ENCODE assay signal across 9 mouse cellular contexts in genomic region chr10:121585791-121586642, GRCm38 (mm10). TPM values are rescaled to one million over a fixed set of nuclear protein-coding genes. Genes with fewer than 3 reads are reported as not detected.
DNase-seq lines count a peak whose midpoint lies in the region; ATAC-seq and TF ChIP-seq lines count a peak whose summit lies in the region.
"Had no signal": no experiment of that assay in that cellular context is flagged by ENCODE, and none has a peak within 500 bp of the region (broad histone marks: within the 10 kb centered on the region; RNA-seq: fewer than 3 reads in every experiment).

No protein-coding gene starts in this region.

- TF ChIP-seq POLR2A in ES-Bruce4 (IDR thresholded peaks at IDR 0.05; ENCODE audit: insufficient read depth, low read length), result no peak
- no peak for TF ChIP-seq POLR2A in small intestine, adult 2 months (IDR thresholded peaks at IDR 0.05; ENCODE audit: low read depth, low read length)

- H3K4me2 ChIP-seq in heart, embryonic 15.5 days, result peak overlapping the region; percentile 64
- peak overlapping the region; percentile 83 for H3K4me2 ChIP-seq in liver, embryonic 12.5 days

- peak; percentile 22 for DNase-seq in left cerebral cortex, postnatal 4 days
- DNase-seq in left cerebral cortex, postnatal 36 days (ENCODE audit: low spot score in 2 of 2), result no peak
- peak; percentile 34 for DNase-seq in embryo, embryonic 11 days
- no peak for DNase-seq in right cerebral cortex, postnatal 25 days

- intact Hi-C loops in left cerebral cortex, postnatal 4 days (cut with DNase I), result no loop called here
- intact Hi-C loops in left cerebral cortex, postnatal 36 days (cut with DNase I), result loop anchor here (5.0 kb wide), 1 partner anchor 41 kb away; the partner anchor contains the start of gene Xpot

- H3K27ac ChIP-seq in ES-Bruce4 (ENCODE audit: insufficient read depth, low read length), result 0 out of 2 replicates have a peak overlapping the region, but pooled peaks have one; percentile 13
- peak overlapping the region; percentile 87 for H3K27ac ChIP-seq in heart, embryonic 15.5 days
- H3K27ac ChIP-seq in liver, embryonic 12.5 days, result peak overlapping the region; percentile 85
- H3K27ac ChIP-seq in small intestine, adult 2 months (ENCODE audit: insufficient read depth, low read depth, low read length), result peak overlapping the region; percentile 98

- TF ChIP-seq CTCF in ES-Bruce4 (IDR thresholded peaks at IDR 0.05; ENCODE audit: low read depth, low read length), result no peak
- 0 out of 2 replicates have a peak, but pooled peaks have one; percentile 6 for TF ChIP-seq CTCF in small intestine, adult 2 months (IDR thresholded peaks at IDR 0.05; ENCODE audit: extremely low read depth, insufficient read length, insufficient replicate concordance, low read depth, low read length)

- peak overlapping the region; percentile 95 for H3K9ac ChIP-seq in ES-Bruce4 (ENCODE audit: low read depth, poor library complexity, severe bottlenecking)
- H3K9ac ChIP-seq in heart, embryonic 15.5 days, result peak overlapping the region; percentile 88
- peak overlapping the region; percentile 92 for H3K9ac ChIP-seq in liver, embryonic 12.5 days

- peak overlapping the region; percentile 85 for H3K4me3 ChIP-seq in ES-Bruce4 (ENCODE audit: low read depth, low read length)
- H3K4me3 ChIP-seq in heart, embryonic 15.5 days, result peak overlapping the region; percentile 84
- H3K4me3 ChIP-seq in liver, embryonic 12.5 days, result peak overlapping the region; percentile 90
- peak overlapping the region; percentile 86 for H3K4me3 ChIP-seq in small intestine, adult 2 months (ENCODE audit: low read depth, low read length)

- no peak for TF ChIP-seq EP300 in ES-Bruce4 (IDR thresholded peaks at IDR 0.05; ENCODE audit: insufficient read depth, low read depth, low read length)

- 2% methylated on average over 46 of the region's 48 CpGs for WGBS in heart, embryonic 15.5 days
- 2% methylated on average over 36 of the region's 48 CpGs for WGBS in liver, embryonic 12.5 days (ENCODE audit: insufficient replicate concordance)
- under 1% methylated on average over 48 of the region's 48 CpGs for WGBS in small intestine, adult 2 months

- no peaks in the 10 kb centered on the region; the same call in 1 of the 2 replicates for H3K36me3 ChIP-seq in ES-Bruce4 (ENCODE audit: control insufficient read depth, insufficient read depth, low read length, poor library complexity, severe bottlenecking)
- peaks cover 26% of the 10 kb centered on the region for H3K36me3 ChIP-seq in heart, embryonic 15.5 days
- H3K36me3 ChIP-seq in liver, embryonic 12.5 days, result peaks cover 63% of the 10 kb centered on the region
- H3K36me3 ChIP-seq in small intestine, adult 2 months (ENCODE audit: control insufficient read depth, insufficient read depth, low read length), result peaks cover 32% of the 10 kb centered on the region

- H3K4me1 ChIP-seq in ES-Bruce4 (ENCODE audit: control insufficient read depth, insufficient read depth, low read length), result no peaks in the 10 kb centered on the region
- peaks cover 12% of the 10 kb centered on the region for H3K4me1 ChIP-seq in heart, embryonic 15.5 days (replicated peaks)
- H3K4me1 ChIP-seq in liver, embryonic 12.5 days, result peaks cover 26% of the 10 kb centered on the region
- peaks cover 24% of the 10 kb centered on the region for H3K4me1 ChIP-seq in small intestine, adult 2 months (ENCODE audit: control insufficient read depth, insufficient read depth, insufficient read length, low read length)

- no peaks in the 10 kb centered on the region for H3K9me3 ChIP-seq in ES-Bruce4 (replicated peaks; ENCODE audit: control insufficient read depth, insufficient read depth, low read length, poor library complexity, severe bottlenecking)
- H3K9me3 ChIP-seq in heart, embryonic 15.5 days (replicated peaks), result no peaks in the 10 kb centered on the region
- no peaks in the 10 kb centered on the region for H3K9me3 ChIP-seq in liver, embryonic 12.5 days (replicated peaks)

- H3K27me3 ChIP-seq in ES-Bruce4 (ENCODE audit: control insufficient read depth, insufficient read depth, low read length, poor library complexity, severe bottlenecking), result no peaks in the 10 kb centered on the region
- H3K27me3 ChIP-seq in heart, embryonic 15.5 days, result no peaks in the 10 kb centered on the region
- no peaks in the 10 kb centered on the region for H3K27me3 ChIP-seq in liver, embryonic 12.5 days (replicated peaks)
- no peaks in the 10 kb centered on the region for H3K27me3 ChIP-seq in small intestine, adult 2 months (ENCODE audit: control insufficient read depth, insufficient read depth, low read length)

- ATAC-seq in heart, embryonic 15.5 days (replicated peaks; ENCODE audit: insufficient number of reproducible peaks, insufficient read depth, low FRiP score, low read depth), result peak; percentile 76
- ATAC-seq in liver, embryonic 12.5 days, result peak; percentile 71

RNA-seq across cellular contexts. Expression of gene Tbk1, which starts 0.6 kb away (rescaled TPM):
- total RNA-seq in left cerebral cortex, postnatal 4 days (2021), result 10 to 100 TPM; 36.4 to 37.2 TPM
- 10 to 100 TPM; 43.9 to 48.7 TPM for total RNA-seq in left cerebral cortex, postnatal 36 days (2021)
- 50.4 and 51.4 TPM in 2 replicates for polyA plus RNA-seq in ES-Bruce4 (2011; ENCODE audit: insufficient read depth, insufficient read length, low read depth, missing spikeins)
- polyA plus RNA-seq in heart, embryonic 15.5 days (2015; fragmentation: Nextera tagmentation; extraction: Ambion mirVana), result 22.0 and 25.3 TPM in 2 replicates
- 24.8 and 25.8 TPM in 2 replicates for polyA plus RNA-seq in liver, embryonic 12.5 days (2016; fragmentation: Nextera tagmentation; extraction: Ambion mirVana)
- polyA plus RNA-seq in small intestine, adult 2 months (2012; rRNA removed), result 4.1 and 10.2 TPM in 2 replicates

RNA-seq across cellular contexts. Expression of gene Xpot, which starts 40.1 kb away (rescaled TPM):
- total RNA-seq in left cerebral cortex, postnatal 4 days (2021), result 10 to 100 TPM; 75.3 to 75.5 TPM
- 10 to 100 TPM; 69.8 to 70.9 TPM for total RNA-seq in left cerebral cortex, postnatal 36 days (2021)
- 132 and 139 TPM in 2 replicates for polyA plus RNA-seq in ES-Bruce4 (2011; ENCODE audit: insufficient read depth, insufficient read length, low read depth, missing spikeins)
- 27.8 TPM in 2 replicates for polyA plus RNA-seq in heart, embryonic 15.5 days (2015; fragmentation: Nextera tagmentation; extraction: Ambion mirVana)
- polyA plus RNA-seq in liver, embryonic 12.5 days (2016; fragmentation: Nextera tagmentation; extraction: Ambion mirVana), result 67.8 and 68.8 TPM in 2 replicates
- polyA plus RNA-seq in small intestine, adult 2 months (2012; rRNA removed), result 34.9 and 35.3 TPM in 2 replicates

RNA-seq across cellular contexts. Expression of gene D930020B18Rik, which starts 55.4 kb away (rescaled TPM):
- under 1 TPM; 0.32 to 0.93 TPM for total RNA-seq in left cerebral cortex, postnatal 4 days (2021)
- total RNA-seq in left cerebral cortex, postnatal 36 days (2021), result under 1 TPM; 0.27 to 0.47 TPM
- polyA plus RNA-seq in ES-Bruce4 (2011; ENCODE audit: insufficient read depth, insufficient read length, low read depth, missing spikeins), result 0.51 and 0.75 TPM in 2 replicates
- 0.09 and 0.19 TPM in 2 replicates for polyA plus RNA-seq in heart, embryonic 15.5 days (2015; fragmentation: Nextera tagmentation; extraction: Ambion mirVana)
- 0.11 and 0.18 TPM in 2 replicates for polyA plus RNA-seq in liver, embryonic 12.5 days (2016; fragmentation: Nextera tagmentation; extraction: Ambion mirVana)
- 0.23 and 0.62 TPM in 2 replicates for polyA plus RNA-seq in small intestine, adult 2 months (2012; rRNA removed)
- total RNA-seq: neutrophil, adult 5-6 weeks had no signal

Comparison
In these comparisons a context has a peak if more than half of its experiments do, and no peak if none do; other contexts are left out.
1. DNase-seq: peak in left cerebral cortex, postnatal 4 days (single experiment) and embryo, embryonic 11 days (single experiment); none in left cerebral cortex, postnatal 36 days (0 of 2) and right cerebral cortex, postnatal 25 days (single experiment).
2. H3K27ac ChIP-seq: peak in every context shown above with its lines; median percentile 98 in small intestine, adult 2 months; 87 in heart, embryonic 15.5 days; 85 in liver, embryonic 12.5 days; 13 in ES-Bruce4.
3. Peak in every context shown above with its lines, with median percentiles within 50 percentile points of each other: H3K4me3 ChIP-seq and H3K9ac ChIP-seq.